Comparison of ENCODE assay signal across 16 mouse cellular contexts in genomic region chr14:68808976-68809375, GRCm38 (mm10).
"Had no signal": no experiment of that assay in that cellular context is flagged by ENCODE, and none has a peak within 500 bp of the region (broad histone marks: within the 10 kb centered on the region; RNA-seq: fewer than 3 reads in every experiment).

No protein-coding gene starts in this region.

- H3K4me1 ChIP-seq: lung, embryonic 15.5 days; megakaryocyte, embryonic 14.5 days; midbrain, embryonic 13.5 days; midbrain, embryonic 15.5 days; neural tube, embryonic 12.5 days; stomach, embryonic 15.5 days had no signal

- H3K9ac ChIP-seq: liver, postnatal 0 days; lung, embryonic 15.5 days; midbrain, embryonic 13.5 days; midbrain, embryonic 15.5 days; neural tube, embryonic 12.5 days; stomach, embryonic 15.5 days had no signal

- H3K27me3 ChIP-seq: lung, embryonic 15.5 days; megakaryocyte, embryonic 14.5 days; midbrain, embryonic 13.5 days; midbrain, embryonic 15.5 days; neural tube, embryonic 12.5 days; stomach, embryonic 15.5 days had no signal

- H3K27ac ChIP-seq: lung, embryonic 15.5 days; macrophage; midbrain, embryonic 13.5 days; midbrain, embryonic 15.5 days; neural tube, embryonic 12.5 days; stomach, embryonic 15.5 days; stomach, postnatal 0 days had no signal

- H3K4me3 ChIP-seq: lung, embryonic 15.5 days; megakaryocyte, embryonic 14.5 days; midbrain, embryonic 13.5 days; midbrain, embryonic 15.5 days; neural tube, embryonic 12.5 days; stomach, embryonic 15.5 days had no signal

- DNase-seq: liver, postnatal 0 days; lung, adult 2 months; lung, postnatal 14 days; lung, postnatal 36 days; right cerebral cortex, postnatal 14 days; thymus, adult 2 months; thymus, postnatal 25 days; thymus, postnatal 4 days had no signal

- H3K36me3 ChIP-seq: lung, embryonic 15.5 days; midbrain, embryonic 13.5 days; midbrain, embryonic 15.5 days; neural tube, embryonic 12.5 days; stomach, embryonic 15.5 days had no signal
